Comparison of ENCODE assay signal across 11 mouse cellular contexts in the genomic region with DNA sequence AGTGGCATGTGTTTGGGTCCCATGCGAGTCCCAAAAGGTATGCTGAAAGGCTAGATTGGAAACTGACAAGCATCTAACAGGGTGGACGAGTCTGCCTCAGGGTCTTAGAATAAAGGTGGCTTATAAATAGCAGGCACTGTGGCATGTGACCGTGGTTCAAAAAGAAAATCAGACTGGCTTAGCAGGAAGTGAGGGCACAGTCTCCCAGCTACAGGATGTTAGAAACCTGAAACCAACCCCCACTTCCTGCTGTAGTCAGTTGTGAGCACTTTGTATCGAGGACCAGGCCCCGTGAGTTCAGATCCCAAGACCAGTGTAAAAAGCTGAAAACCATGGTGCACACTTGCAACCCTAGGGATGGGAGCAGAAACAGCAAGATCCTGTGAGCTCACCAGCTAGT. TPM values are rescaled to one million over a fixed set of nuclear protein-coding genes. Genes with fewer than 3 reads are reported as not detected.
A peak's percentile ranks its signal among the peaks of the same experiment; 100 is the strongest.
DNase-seq lines count a peak whose midpoint lies in the region; ATAC-seq lines count a peak whose summit lies in the region.
"Had no signal": no experiment of that assay in that cellular context is flagged by ENCODE, and none has a peak within 500 bp of the region (broad histone marks: within the 10 kb centered on the region; RNA-seq: fewer than 3 reads in every experiment).

No protein-coding gene starts in this region.

- no peak overlapping the region for H3K27ac ChIP-seq in liver, embryonic 12.5 days
- H3K27ac ChIP-seq in midbrain, embryonic 11.5 days (ENCODE audit: low read depth, low read length), result no peak overlapping the region
- H3K27ac ChIP-seq: heart, adult 2 months had no signal

- no peak overlapping the region for H3K4me3 ChIP-seq in liver, embryonic 12.5 days
- no peak overlapping the region for H3K4me3 ChIP-seq in midbrain, embryonic 11.5 days (ENCODE audit: low read depth, low read length)
- H3K4me3 ChIP-seq: heart, adult 2 months had no signal

- no peaks in the 10 kb centered on the region for H3K9me3 ChIP-seq in liver, embryonic 12.5 days (replicated peaks)
- H3K9me3 ChIP-seq in midbrain, embryonic 11.5 days (ENCODE audit: control insufficient read depth, low read length), result no peaks in the 10 kb centered on the region

- H3K27me3 ChIP-seq in liver, embryonic 12.5 days (replicated peaks), result no peaks in the 10 kb centered on the region
- H3K27me3 ChIP-seq in midbrain, embryonic 11.5 days (ENCODE audit: control insufficient read depth, insufficient read depth, low read length), result no peaks in the 10 kb centered on the region

- no peak overlapping the region for H3K4me2 ChIP-seq in liver, embryonic 12.5 days
- H3K4me2 ChIP-seq in midbrain, embryonic 11.5 days, result no peak overlapping the region

- 30% methylated on average over 5 of the region's 5 CpGs for WGBS in liver, embryonic 12.5 days (ENCODE audit: insufficient replicate concordance)
- 83% methylated on average over 5 of the region's 5 CpGs for whole genome bisulfite sequencing in midbrain, embryonic 11.5 days

- DNase-seq in B cell, adult 2 months, result peak; percentile 62 to 65
- DNase-seq in spleen, postnatal 36 days (ENCODE audit: low spot score in 2 of 2), result peak; percentile 73 to 75
- DNase-seq in midbrain, embryonic 11.5 days (ENCODE audit: low spot score, missing footprints), result no peak
- DNase-seq in layer of hippocampus, adult 11-12 months (ENCODE audit: low spot score), result no peak
- DNase-seq in gastrocnemius, postnatal 4 days (ENCODE audit: low spot score in 2 of 2), result no peak
- DNase-seq: adrenal gland, postnatal 10 days; cerebellum, postnatal 14 days had no signal

- no peaks in the 10 kb centered on the region for H3K36me3 ChIP-seq in liver, embryonic 12.5 days
- H3K36me3 ChIP-seq in midbrain, embryonic 11.5 days (ENCODE audit: control insufficient read depth, insufficient read depth, low read length), result no peaks in the 10 kb centered on the region

- H3K9ac ChIP-seq in liver, embryonic 12.5 days, result no peak overlapping the region
- H3K9ac ChIP-seq in midbrain, embryonic 11.5 days (ENCODE audit: low read length), result no peak overlapping the region

- H3K4me1 ChIP-seq in liver, embryonic 12.5 days, result 0 out of 2 replicates have a peak, but pooled peaks cover 6% of the 10 kb centered on the region
- no peaks in the 10 kb centered on the region for H3K4me1 ChIP-seq in midbrain, embryonic 11.5 days (ENCODE audit: control insufficient read depth, insufficient read depth, low read length)

- ATAC-seq in activated CD4-positive, CD25-positive, alpha-beta regulatory T cell, adult 4 months, result peak; percentile 92
- ATAC-seq in liver, embryonic 12.5 days, result 0 out of 2 replicates have a peak, but pooled peaks have one; percentile 15
- ATAC-seq in midbrain, embryonic 11.5 days (ENCODE audit: low FRiP score), result no peak
- ATAC-seq: hindbrain, embryonic 16.5 days had no signal

RNA-seq across cellular contexts. Expression of a gene that starts 37.6 kb away (rescaled TPM):
- polyA plus RNA-seq in activated CD4-positive, CD25-positive, alpha-beta regulatory T cell, adult 4 months (2017; shearing (Covaris generic)), result 1,000 to 10,000 TPM in 1 of 2 experiments, 100 to 1,000 TPM in 1; 907 to 1,062 TPM
- 1.6 and 2.4 TPM in 2 replicates for polyA plus RNA-seq in liver, embryonic 12.5 days (2016; fragmentation: Nextera tagmentation; extraction: Ambion mirVana)
- polyA plus RNA-seq in midbrain, embryonic 11.5 days (2014; fragmentation: Nextera tagmentation; extraction: Ambion mirVana), result 0.74 and 1.2 TPM in 2 replicates
- 1 to 10 TPM; 1.5 to 2.0 TPM for total RNA-seq in gastrocnemius, postnatal 4 days (2021)

Comparison
In these comparisons a context has a peak if more than half of its experiments do, and no peak if none do; other contexts are left out.
1. DNase-seq: peak in B cell, adult 2 months (2 of 2) and spleen, postnatal 36 days (2 of 2); none in midbrain, embryonic 11.5 days (single experiment), layer of hippocampus, adult 11-12 months (single experiment) and gastrocnemius, postnatal 4 days (0 of 2).
2. RNA of a gene that starts 37.6 kb away (polyA plus RNA-seq): 907 to 1,062 TPM in activated CD4-positive, CD25-positive, alpha-beta regulatory T cell, adult 4 months; 1.6 to 2.4 TPM in liver, embryonic 12.5 days and 0.74 to 1.2 TPM in midbrain, embryonic 11.5 days; every median in the first group is over 100 times any median in the second.